Mouse (Mus musculus): ENCODE results near the gene Rce1. TPM values are rescaled to one million over a fixed set of nuclear protein-coding genes. Genes with fewer than 3 reads are reported as not detected.

The Rce1 gene
- total RNA-seq, 1 experiment from 2014 or later = 17.1 TPM

DNA sequence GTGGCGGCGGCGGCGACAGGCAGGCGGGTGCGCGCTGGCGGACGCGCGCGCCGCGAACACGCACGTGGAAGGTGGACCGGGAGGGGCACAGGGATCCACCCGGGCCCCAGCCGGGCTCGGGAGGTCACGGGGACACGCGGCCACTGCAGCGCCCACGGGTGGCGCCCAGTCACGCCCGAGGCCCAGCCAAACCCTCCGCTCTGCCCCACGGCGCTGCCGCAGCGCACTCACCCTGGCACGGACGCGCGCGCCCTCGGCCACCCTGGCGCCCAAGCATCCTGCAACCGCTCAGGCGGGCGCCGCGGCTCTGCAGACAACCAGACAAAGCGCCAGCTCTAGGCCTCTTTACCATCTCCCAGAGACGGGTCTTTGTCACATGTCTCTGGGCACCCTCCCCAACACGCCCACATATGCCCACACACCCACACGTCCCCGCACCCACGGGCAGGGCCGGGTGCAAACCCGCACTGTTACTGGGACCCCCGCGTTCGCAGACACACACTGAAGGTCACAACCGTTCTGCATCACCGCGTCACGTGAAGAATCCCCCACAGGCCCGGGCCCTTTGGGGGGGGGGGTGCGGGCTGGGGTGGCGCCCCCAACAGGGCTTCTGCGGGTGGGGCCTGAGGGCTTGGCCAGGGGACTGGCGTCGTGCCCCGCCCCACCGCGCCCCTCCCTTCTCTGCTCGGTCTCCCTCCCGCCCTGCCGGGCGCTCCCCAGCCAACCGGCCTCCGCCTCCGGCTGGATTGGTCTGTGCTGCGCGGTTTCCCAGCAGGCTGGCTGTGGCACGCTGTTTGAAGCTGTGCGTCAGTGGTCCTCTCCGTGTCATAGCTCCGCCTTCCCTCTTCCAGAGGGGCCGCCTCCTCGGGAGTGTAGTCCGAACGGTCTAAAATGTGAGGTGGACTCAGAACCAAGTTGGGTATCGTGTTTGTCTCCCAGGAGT is 10.0 kb downstream of the Rce1 start, which contains the start of gene Lrfn4:
Gene Lrfn4 (minus strand): TSS at position 517 of the 943 bp plus-strand sequence.
- ATAC-seq (replicated peaks in 1 of 2; ENCODE audit: insufficient read depth in 1 of 2, low FRiP score in 2 of 2, low TSS enrichment in 1 of 2, low read depth in 1 of 2, poor library complexity in 2 of 2, severe bottlenecking in 2 of 2) = peak; percentile 82 to 85

DNA sequence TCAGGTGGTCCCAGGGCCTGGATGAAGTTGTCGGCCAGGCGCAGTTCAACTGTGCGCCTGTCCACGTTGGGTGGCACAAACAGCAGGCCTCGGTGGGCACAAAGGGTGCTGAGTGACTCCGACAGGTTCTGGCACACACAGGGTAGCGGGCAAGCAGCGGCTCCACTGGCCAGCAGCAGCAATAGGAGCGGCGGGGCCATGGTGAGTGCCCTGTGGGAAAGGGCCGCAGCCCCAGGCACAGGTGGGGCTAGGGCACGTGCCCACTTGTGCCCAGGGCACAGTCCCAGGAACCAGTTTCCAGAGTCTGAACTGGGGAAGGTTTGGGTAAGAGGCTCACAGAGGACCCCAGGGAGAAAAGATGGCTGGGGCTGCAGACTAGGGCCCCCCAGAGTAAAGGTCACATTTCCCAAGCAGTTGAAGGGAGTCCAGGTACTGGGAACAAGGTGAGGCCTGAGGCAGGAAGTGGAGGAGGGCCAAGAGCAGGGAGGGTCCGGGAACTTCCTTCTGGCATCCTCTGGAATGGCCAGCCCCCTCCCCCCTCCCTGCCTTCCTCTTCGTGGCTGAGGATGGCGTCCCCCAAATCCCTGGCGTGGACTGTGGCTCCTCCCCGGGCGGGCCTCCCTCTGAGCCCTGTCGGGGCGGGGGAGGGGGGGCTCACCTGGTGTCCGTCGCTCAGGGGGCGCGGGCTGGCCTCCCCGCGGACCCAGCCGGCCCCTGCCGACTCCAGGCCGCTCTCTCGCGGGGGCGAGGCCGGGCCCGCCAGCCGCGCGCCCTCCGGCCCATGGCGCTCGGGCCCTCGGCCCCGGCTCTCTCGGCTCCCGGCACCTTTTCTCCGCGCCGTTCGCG is 10.9 kb downstream of the Rce1 start:
- ATAC-seq (replicated peaks in 1 of 2; ENCODE audit: insufficient read depth in 1 of 2, low FRiP score in 2 of 2, low TSS enrichment in 1 of 2, low read depth in 1 of 2, poor library complexity in 2 of 2, severe bottlenecking in 2 of 2) = no peak

DNA sequence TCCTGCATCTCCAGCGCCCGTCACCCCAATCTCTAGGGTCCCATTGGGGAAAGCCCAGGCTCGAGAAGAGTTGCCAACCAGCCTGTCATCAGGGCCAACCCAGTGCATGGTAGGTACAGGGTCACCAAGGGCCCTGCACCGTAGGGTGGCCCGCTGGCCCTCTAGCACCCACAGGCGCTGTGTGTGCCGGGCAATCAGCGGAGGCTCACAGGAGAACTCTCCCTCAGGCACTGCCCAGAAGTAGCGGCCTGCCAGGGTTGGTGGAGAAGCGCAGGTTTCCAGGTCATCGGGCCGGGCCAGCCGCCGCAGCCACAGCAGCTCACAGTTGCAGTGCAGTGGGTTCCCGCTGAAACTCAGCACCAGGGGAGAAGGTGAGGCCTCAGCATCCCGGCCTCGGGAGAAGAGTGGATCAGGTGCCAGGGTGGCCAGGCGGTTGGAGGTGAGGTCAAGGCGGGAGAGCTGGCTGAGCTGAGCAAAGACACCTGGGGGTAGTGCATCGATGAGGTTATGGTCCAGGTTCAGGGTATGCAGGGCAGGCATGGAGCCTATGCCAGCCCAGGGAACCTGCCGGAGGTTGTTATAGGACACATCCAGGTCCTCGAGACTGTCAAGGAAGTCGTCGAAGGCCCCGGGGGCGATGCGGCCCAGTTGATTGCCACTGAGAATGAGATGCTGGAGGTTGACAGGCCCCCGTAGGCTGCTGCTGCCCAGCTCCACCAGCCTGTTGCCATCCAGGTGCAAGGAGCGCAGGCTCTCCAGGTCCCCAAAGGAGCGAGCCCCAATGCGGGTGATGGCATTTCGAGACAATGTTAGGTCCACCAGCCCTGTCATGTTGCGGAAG is 11.8 kb downstream of the Rce1 start:
- ATAC-seq (replicated peaks in 1 of 2; ENCODE audit: insufficient read depth in 1 of 2, low FRiP score in 2 of 2, low TSS enrichment in 1 of 2, low read depth in 1 of 2, poor library complexity in 2 of 2, severe bottlenecking in 2 of 2) = no peak

DNA sequence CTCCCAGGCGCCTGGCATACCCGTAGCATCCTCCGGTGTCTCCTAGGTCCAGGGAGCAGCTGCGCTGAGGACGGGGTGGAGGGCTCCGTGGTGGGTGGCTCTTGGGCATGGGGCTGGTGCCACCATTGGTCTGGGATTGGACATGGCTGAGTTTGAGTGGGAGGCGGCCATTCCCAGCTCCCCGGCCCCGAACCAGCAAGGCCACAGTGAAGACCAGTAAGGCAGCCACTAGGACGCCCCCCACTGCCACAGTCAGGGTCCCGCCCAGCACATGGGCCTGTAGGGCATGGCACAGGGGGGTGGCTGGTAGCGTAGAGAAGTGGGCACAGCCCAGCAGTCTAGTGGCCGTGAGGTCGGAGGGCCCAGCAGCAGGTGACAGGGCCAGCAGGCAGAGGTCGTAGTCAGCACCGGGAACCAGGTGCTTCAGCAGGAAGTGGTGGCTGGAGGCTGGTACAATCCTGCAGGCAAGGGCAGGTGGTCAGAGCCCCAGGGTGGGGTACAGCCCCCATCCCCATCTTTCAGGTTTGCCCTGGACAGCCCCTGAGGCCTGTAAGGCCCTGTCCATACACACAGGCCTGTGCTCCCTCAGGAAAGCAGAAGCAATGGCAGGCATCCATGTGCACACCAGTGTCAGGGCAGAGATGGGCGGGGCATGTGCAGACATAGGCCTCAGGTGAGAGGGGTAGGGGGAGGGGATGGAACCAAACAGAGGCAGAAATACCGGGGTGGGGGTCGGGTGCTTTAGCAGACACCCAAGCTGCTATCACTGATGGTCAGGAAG is 13.1 kb downstream of the Rce1 start:
- ATAC-seq (replicated peaks in 1 of 2; ENCODE audit: insufficient read depth in 1 of 2, low FRiP score in 2 of 2, low TSS enrichment in 1 of 2, low read depth in 1 of 2, poor library complexity in 2 of 2, severe bottlenecking in 2 of 2) = no peak

DNA sequence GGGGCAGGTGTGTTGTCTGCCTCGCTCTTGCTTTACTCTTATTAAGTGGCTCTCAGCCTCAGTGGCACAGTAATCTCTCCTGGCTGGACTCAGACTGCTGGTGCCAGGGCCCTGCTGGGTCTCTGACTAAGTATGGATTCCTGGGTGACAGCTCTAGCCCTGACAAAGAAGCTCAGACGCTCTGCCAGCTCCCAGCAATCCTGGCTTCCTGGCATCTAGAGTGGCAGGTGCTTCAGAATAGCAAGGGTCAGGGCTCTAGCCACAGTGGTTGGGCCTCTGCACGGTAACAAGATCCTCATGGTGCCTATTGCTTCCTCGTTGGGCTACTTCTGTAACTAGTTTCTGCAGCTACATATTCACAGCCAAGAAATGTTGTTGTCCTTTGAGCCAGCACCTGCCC is 15.3 kb downstream of the Rce1 start:
- no peak for ATAC-seq (replicated peaks in 1 of 2; ENCODE audit: insufficient read depth in 1 of 2, low FRiP score in 2 of 2, low TSS enrichment in 1 of 2, low read depth in 1 of 2, poor library complexity in 2 of 2, severe bottlenecking in 2 of 2)

DNA sequence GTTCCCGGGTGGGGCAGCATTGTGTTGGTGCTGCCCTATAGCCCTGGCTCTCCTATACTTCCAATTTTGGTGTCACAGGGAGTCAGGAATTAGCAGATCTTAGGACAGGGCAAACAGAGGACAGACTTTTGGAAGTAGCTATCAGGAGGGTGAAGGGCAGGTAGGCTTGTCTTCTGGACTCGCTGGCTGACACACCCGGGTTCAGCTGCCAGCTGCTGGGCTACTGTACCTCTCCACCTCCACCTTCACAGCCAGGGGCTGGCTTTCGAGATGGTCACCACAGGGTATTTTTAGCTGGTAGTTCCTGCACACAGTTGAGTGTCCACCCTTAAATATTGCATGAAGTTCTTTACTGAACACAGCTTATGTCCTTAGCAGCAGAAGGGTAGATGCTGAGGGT is 16.9 kb downstream of the Rce1 start:
- ATAC-seq (replicated peaks in 1 of 2; ENCODE audit: insufficient read depth in 1 of 2, low FRiP score in 2 of 2, low TSS enrichment in 1 of 2, low read depth in 1 of 2, poor library complexity in 2 of 2, severe bottlenecking in 2 of 2) = no peak

DNA sequence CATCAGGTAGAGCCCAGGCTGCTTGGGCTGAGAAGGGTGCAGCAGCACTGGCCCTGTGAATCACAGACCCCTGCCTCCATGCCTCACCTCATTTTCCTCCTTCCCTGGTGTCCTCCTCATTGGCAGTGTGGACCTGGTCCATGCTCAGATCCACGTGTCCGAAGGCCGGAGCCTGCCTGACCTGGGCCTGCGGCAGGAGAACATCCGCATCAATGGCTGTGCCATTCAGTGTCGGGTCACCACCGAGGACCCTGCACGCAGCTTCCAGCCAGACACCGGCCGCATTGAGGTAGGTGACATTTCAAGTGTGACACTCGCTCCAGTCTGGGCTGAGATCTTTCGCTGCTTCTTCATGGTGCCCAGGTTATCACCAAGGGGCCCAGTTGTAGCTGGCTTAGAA is 18.0 kb downstream of the Rce1 start:
- no peak for ATAC-seq (replicated peaks in 1 of 2; ENCODE audit: insufficient read depth in 1 of 2, low FRiP score in 2 of 2, low TSS enrichment in 1 of 2, low read depth in 1 of 2, poor library complexity in 2 of 2, severe bottlenecking in 2 of 2)

DNA sequence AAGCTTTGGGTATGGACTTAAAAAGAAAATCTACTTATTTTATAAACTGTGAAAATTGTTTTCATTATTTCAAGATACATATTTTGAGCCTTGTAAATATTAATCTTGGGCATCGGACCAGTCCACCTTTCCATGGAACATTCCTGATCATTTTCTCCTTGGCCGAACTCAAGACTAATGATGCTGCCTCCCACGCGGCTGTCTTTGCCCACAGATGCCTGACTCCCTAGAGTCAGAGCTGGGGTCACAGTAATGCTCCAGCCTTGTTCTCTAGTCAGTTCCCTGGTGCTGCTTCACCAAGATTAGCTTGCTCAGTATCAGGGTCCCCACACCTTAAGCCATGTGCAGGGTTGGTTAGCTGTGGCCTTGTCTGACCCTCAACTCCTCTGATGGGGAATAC is 19.8 kb downstream of the Rce1 start:
- ATAC-seq (replicated peaks in 1 of 2; ENCODE audit: insufficient read depth in 1 of 2, low FRiP score in 2 of 2, low TSS enrichment in 1 of 2, low read depth in 1 of 2, poor library complexity in 2 of 2, severe bottlenecking in 2 of 2) = no peak

DNA sequence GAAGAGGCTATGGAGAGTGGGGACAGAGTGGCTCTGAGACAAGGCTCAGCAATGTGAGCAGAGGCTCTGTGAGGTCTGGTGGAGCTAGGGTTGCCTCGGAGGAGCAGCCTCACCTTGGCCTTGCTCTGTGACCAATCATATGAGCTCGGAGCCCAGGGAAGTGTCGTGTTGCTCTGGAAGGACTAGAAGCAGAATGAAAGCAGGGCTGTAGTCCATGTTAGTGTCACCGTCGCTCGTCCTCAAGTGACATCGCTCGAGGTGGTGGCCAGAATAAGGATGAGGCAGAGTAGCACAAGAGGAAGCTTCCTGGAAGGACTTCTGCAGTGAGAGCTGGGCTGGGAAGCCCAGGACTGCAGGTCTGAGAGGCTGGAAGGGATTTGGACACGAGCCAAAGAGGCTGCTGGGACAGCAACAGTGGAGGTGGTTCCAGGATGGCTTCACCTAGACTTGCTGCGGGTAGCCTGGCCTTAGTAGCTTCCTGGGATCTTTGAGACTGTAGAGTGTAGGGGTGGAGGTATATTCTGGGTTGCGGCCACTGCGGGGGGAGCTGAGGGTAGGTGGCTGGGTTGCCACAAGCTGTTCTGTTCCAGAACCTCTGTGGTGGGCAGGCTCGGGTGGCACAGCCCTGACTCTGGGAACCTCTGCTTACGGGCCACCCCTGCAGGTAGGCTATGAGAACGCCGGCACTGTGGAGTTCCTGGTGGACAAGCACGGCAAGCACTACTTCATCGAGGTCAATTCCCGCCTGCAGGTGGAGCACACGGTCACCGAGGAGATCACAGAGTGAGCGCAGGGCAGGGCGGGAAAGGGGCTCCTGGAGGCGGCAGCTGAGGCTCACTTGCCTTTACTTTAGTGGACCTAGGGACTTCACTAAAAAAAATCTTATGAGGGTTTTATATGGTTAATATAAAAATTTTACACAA is 21.4 kb downstream of the Rce1 start:
- peak; percentile 83 to 95 for ATAC-seq (replicated peaks in 1 of 2; ENCODE audit: insufficient read depth in 1 of 2, low FRiP score in 2 of 2, low TSS enrichment in 1 of 2, low read depth in 1 of 2, poor library complexity in 2 of 2, severe bottlenecking in 2 of 2)

DNA sequence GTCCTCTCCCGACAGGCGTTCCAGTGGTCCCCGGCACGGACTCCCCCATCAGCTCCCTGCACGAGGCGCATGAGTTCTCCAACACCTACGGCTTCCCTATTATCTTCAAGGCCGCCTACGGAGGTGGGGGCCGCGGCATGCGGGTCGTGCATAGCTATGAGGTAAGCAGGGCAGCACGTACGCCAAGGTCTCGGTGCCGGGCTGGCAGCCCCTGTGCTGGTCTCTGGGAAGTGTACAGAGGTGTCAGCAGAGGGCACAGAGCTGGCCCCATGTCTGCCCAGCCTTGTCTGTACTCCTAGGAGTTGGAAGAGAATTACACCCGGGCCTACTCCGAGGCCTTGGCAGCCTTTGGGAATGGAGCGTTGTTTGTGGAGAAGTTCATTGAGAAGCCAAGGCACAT is 23.0 kb downstream of the Rce1 start:
- ATAC-seq (replicated peaks in 1 of 2; ENCODE audit: insufficient read depth in 1 of 2, low FRiP score in 2 of 2, low TSS enrichment in 1 of 2, low read depth in 1 of 2, poor library complexity in 2 of 2, severe bottlenecking in 2 of 2) = no peak

DNA sequence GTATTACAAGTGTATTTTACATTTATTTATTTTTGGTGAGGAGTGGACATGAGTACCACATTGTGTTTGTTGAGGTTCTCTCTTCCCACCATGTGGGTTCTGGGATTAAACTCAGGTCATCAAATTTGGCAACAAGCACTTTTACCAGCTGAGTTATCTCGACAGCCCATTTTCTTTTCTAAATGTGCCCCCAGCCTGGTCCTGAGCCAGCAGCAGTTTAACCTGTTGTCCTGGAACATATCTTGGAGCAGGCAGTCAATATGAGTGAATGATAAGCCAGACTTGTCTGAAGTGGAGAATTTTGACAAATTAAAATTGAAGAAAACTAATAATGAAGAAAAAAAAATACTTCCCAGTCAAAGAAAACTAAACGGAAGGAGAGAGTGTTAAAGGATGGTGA is 29.4 kb downstream of the Rce1 start:
- ATAC-seq (replicated peaks in 1 of 2; ENCODE audit: insufficient read depth in 1 of 2, low FRiP score in 2 of 2, low TSS enrichment in 1 of 2, low read depth in 1 of 2, poor library complexity in 2 of 2, severe bottlenecking in 2 of 2) = no peak

DNA sequence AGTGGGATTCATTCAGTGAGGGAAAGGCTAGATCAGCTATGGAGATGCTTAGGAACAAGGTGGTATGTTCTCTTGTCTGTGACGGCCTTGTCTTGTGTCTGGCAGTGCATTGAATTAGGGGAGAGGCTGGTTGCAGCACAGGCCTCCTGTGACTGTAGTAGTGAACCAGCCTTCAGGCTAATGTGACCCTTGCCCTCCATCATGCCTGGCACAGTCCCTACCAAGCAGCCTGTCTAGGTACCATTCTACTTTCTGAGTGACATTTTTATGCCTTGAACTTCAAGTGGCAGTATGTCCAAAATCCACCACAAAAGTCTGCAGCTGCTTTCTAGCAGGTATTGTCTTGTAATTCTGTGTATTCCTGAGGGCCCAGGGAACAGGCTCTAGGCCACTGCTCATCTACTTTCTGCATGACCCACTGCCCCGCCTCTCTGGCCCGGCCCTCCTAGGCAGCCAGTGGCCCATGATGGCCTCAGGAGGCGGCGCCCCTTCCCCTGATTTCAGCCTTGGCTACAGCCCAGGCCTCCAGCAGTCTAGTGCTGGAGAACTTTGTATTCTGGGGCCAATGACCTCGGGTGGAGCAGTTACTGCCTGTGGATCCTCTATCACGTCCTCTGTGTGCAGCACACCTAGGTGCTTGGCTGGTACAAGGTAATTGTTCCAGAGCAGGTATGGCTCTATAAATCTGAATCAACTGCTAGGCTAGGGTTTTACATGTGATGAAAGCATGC is 31.5 kb downstream of the Rce1 start:
- no peak for ATAC-seq (replicated peaks in 1 of 2; ENCODE audit: insufficient read depth in 1 of 2, low FRiP score in 2 of 2, low TSS enrichment in 1 of 2, low read depth in 1 of 2, poor library complexity in 2 of 2, severe bottlenecking in 2 of 2)

DNA sequence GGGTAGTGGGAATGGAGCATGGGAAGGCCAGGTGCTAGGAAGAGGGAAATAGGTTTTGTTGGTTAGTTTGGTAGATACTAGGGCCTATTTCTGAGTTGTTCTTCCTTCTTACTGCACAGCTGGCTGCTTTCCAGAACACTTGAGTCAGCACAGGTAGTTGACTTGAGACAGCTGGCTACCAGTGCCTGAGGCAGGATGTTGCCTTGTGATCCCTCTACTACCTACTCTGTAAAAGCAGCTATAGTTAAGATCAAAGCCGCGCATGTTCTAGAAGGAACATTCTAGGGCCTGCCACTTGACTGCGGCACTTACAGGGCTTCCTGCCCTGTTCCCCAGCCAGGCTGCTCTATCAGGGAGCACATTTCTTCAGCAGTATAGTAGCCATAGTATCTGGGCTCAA is 35.4 kb downstream of the Rce1 start:
- 0 out of 4 replicates have a peak, but pooled peaks have one; percentile 12 to 25 for ATAC-seq (replicated peaks in 1 of 2; ENCODE audit: insufficient read depth in 1 of 2, low FRiP score in 2 of 2, low TSS enrichment in 1 of 2, low read depth in 1 of 2, poor library complexity in 2 of 2, severe bottlenecking in 2 of 2)

DNA sequence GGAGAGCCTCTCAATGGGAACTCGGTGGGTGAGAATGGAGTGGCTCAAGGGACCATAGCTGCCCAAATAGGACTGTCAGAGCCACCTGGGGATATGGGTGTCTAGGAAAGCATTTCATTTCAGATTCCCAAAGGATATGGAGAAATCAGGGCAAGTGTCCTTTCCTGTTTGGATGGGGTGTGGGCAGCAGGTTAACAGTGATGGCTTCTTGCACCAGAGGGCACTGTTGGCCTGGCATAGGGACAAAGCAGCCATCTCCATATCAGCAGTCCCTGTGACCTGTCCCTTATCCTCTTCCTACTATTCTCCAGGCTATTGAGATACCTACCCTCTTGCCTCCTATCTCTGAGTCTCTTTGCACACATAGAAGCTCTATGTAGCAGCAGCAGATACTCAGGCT is 36.4 kb downstream of the Rce1 start:
- no peak for ATAC-seq (replicated peaks in 1 of 2; ENCODE audit: insufficient read depth in 1 of 2, low FRiP score in 2 of 2, low TSS enrichment in 1 of 2, low read depth in 1 of 2, poor library complexity in 2 of 2, severe bottlenecking in 2 of 2)

DNA sequence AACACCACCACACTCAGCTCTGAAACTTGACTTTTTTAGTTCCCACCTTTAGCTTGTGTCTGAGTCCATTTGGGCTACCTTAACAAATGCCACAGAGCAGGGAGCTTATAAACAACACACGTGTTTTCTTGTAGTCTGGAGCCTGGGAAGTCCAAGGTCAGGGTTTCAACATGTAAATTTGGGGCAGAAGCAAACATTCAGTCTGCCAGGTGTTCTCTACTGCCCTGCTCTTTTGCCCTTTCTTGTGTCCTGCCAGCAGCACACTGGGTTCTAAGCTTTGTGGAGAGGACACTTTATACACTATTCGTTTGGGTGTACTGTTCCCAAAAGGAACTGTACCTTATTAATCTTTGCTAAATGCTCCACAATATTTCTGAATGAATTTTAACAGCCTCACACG is 37.0 kb downstream of the Rce1 start:
- no peak for ATAC-seq (replicated peaks in 1 of 2; ENCODE audit: insufficient read depth in 1 of 2, low FRiP score in 2 of 2, low TSS enrichment in 1 of 2, low read depth in 1 of 2, poor library complexity in 2 of 2, severe bottlenecking in 2 of 2)

Data from hematopoietic stem cell, adult 5-6 weeks (primary cell).